Mouse (Mus musculus) spleen, postnatal 14 days (tissue): ENCODE data around the gene Surf2.
A peak's percentile ranks its signal among the peaks of the same experiment; 100 is the strongest.

Experiments
- DNase-seq, 2 experiments: peaks; one replicate each; pipeline ENCODE4 v3.0.0; 2021 to 2022; ENCODE audit warnings: low spot score in 2 of 2

Surf2 gene

GRCm38 (mm10) chr2:26914148-26914941, 1.8 kb upstream of the Surf2 start:
- no peak for DNase-seq

- no peak for DNase-seq
These were observed 571 bp downstream of the Surf2 start for GRCm38 (mm10) chr2:26916738-26917137.

GRCm38 (mm10) chr2:26919684-26920083, 3.5 kb downstream of the Surf2 start:
- DNase-seq, result no peak

GRCm38 (mm10) chr2:26920190-26920855, 4.2 kb downstream of the Surf2 start:
- DNase-seq, result no peak

GRCm38 (mm10) chr2:26921784-26922183, 5.6 kb downstream of the Surf2 start:
- no peak for DNase-seq

- DNase-seq, result no peak
These were observed 11.7 kb downstream of the Surf2 start for GRCm38 (mm10) chr2:26927745-26928476.

- DNase-seq, result peak; percentile 29 to 67
These were observed 14.2 kb downstream of the Surf2 start for GRCm38 (mm10) chr2:26930390-26930789.

- DNase-seq, result peak in 1 of 2 experiments; percentile 21
These were observed 16.5 kb downstream of the Surf2 start for GRCm38 (mm10) chr2:26932473-26933303.

- DNase-seq, result peak; percentile 87 to 90
These were observed 17.3 kb downstream of the Surf2 start, which contains the start of the genes Surf4 and Stkld1 for GRCm38 (mm10) chr2:26933304-26934055. Surf4 (minus strand) TSS chr2:26933928. Stkld1 (plus strand) TSS chr2:26934047.

GRCm38 (mm10) chr2:26935286-26935685, 19.1 kb downstream of the Surf2 start:
- DNase-seq, result no peak

- no peak for DNase-seq
These were observed 20.3 kb downstream of the Surf2 start for GRCm38 (mm10) chr2:26936425-26936824.

GRCm38 (mm10) chr2:26941539-26941938, 25.4 kb downstream of the Surf2 start:
- no peak for DNase-seq

- DNase-seq, result no peak
These were observed 27.1 kb downstream of the Surf2 start for GRCm38 (mm10) chr2:26943253-26943652.

- DNase-seq, result no peak
These were observed 34.2 kb downstream of the Surf2 start for GRCm38 (mm10) chr2:26950411-26950810.

- DNase-seq, result no peak
These were observed 35.3 kb downstream of the Surf2 start for GRCm38 (mm10) chr2:26951346-26951905.

- DNase-seq, result no peak
These were observed 36.0 kb downstream of the Surf2 start for GRCm38 (mm10) chr2:26952193-26952592.

- DNase-seq, result no peak
These were observed 36.7 kb downstream of the Surf2 start for GRCm38 (mm10) chr2:26952866-26953265.

- DNase-seq, result no peak
These were observed 38.7 kb downstream of the Surf2 start for GRCm38 (mm10) chr2:26954735-26955395.

GRCm38 (mm10) chr2:26956811-26957487, 40.8 kb downstream of the Surf2 start:
- no peak for DNase-seq
